ENCODE assay signal across 9 mouse cellular contexts in the genomic region with DNA sequence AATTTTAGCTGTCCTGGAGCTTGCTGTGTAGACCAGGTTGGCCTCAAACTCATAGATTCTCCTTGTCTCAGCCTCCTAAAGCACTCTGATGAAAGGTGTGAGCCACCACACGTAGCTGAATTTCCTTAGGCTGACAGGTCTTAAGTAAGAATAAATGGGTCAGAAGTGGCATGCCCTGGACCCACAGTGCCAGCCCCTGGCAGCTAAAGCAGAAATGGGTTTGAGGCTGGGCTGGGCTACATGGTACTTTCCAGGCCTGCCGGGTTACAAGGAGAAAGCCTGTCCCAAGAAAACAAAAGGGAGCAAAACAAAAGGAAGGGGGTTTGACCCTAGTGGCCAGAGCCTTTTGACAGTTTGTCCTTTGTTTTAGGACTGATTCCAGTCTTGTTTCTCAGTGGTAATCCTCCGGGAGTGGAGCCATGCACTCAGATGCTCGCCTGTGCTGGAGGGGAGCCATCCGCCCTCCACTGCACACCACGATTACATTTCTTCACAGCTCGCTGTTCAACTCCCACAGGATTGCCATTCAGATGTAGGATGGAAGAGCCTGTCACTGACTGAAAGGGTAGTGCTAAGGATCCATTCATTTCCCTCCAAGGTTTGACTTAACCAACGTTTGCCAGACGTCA. TPM values are rescaled to one million over a fixed set of nuclear protein-coding genes. Genes with fewer than 3 reads are reported as not detected.
DNase-seq lines count a peak whose midpoint lies in the region; ATAC-seq and TF ChIP-seq lines count a peak whose summit lies in the region.
"Had no signal": no experiment of that assay in that cellular context is flagged by ENCODE, and none has a peak within 500 bp of the region (broad histone marks: within the 10 kb centered on the region; RNA-seq: fewer than 3 reads in every experiment).

No protein-coding gene starts in this region.

- TF ChIP-seq POLR2A in cerebellum, adult 2 months (IDR thresholded peaks at IDR 0.05; ENCODE audit: borderline replicate concordance, insufficient read depth, low read length), result no peak

- H3K9me3 ChIP-seq in hindbrain, embryonic 14.5 days (ENCODE audit: control insufficient read depth, low read length), result no peaks in the 10 kb centered on the region
- H3K9me3 ChIP-seq: embryonic facial prominence, embryonic 13.5 days had no signal

- H3K4me1 ChIP-seq in cerebellum, adult 2 months (ENCODE audit: control insufficient read depth, insufficient read depth, low read length), result peaks cover 21% of the 10 kb centered on the region
- peaks cover 5% of the 10 kb centered on the region for H3K4me1 ChIP-seq in hindbrain, embryonic 14.5 days (replicated peaks; ENCODE audit: control insufficient read depth, insufficient read depth, low read length)
- H3K4me1 ChIP-seq: embryonic facial prominence, embryonic 13.5 days had no signal

- no peak for ATAC-seq in hindbrain, embryonic 14.5 days (ENCODE audit: low FRiP score)
- ATAC-seq in megakaryocyte-erythroid progenitor cell, adult 5-6 weeks (replicated peaks; ENCODE audit: low FRiP score, low TSS enrichment, poor library complexity, severe bottlenecking), result no peak

- WGBS in cerebellum, adult 2 months, result 7% methylated on average over 9 of the region's 9 CpGs
- 16% methylated on average over 9 of the region's 9 CpGs for WGBS in hindbrain, embryonic 14.5 days

- H3K36me3 ChIP-seq in hindbrain, embryonic 14.5 days (replicated peaks; ENCODE audit: control insufficient read depth, insufficient read depth), result peaks cover 40% of the 10 kb centered on the region

- no peak overlapping the region for H3K4me2 ChIP-seq in hindbrain, embryonic 14.5 days (replicated peaks)
- H3K4me2 ChIP-seq: embryonic facial prominence, embryonic 13.5 days had no signal

- intact Hi-C loops in left cerebral cortex, postnatal 25 days (cut with DNase I), result no loop called here
- intact Hi-C loops in gastrocnemius, postnatal 36 days (cut with DNase I), result no loop called here

- H3K9ac ChIP-seq in hindbrain, embryonic 14.5 days, result peak overlapping the region; percentile 28; the same call in 1 of the 2 replicates
- H3K9ac ChIP-seq: embryonic facial prominence, embryonic 13.5 days had no signal

- no peak for TF ChIP-seq CTCF in cerebellum, adult 2 months (IDR thresholded peaks at IDR 0.05; ENCODE audit: borderline replicate concordance, insufficient read depth, low read depth, low read length)

- peak overlapping the region; percentile 67 for H3K27ac ChIP-seq in cerebellum, adult 2 months (ENCODE audit: insufficient read depth, low read length)
- peak overlapping the region; percentile 38; the same call in 1 of the 2 replicates for H3K27ac ChIP-seq in hindbrain, embryonic 14.5 days
- H3K27ac ChIP-seq: embryonic facial prominence, embryonic 13.5 days had no signal

- DNase-seq in cerebellum, adult 2 months, result peak; percentile 39 to 51
- DNase-seq in cerebellum, adult 8-10 months, result no peak
- peak; percentile 73 for DNase-seq in adipocyte (ENCODE audit: low spot score)
- DNase-seq in hindbrain, embryonic 14.5 days (ENCODE audit: low spot score), result no peak
- peak; percentile 42 to 89 for DNase-seq in left cerebral cortex, postnatal 25 days (ENCODE audit: low spot score in 2 of 2)
- DNase-seq in gastrocnemius, postnatal 36 days, result no peak
- DNase-seq in lung, adult 18-20 months, result no peak

- no peaks in the 10 kb centered on the region for H3K27me3 ChIP-seq in cerebellum, adult 2 months (ENCODE audit: control insufficient read depth, insufficient read depth, low read length)
- H3K27me3 ChIP-seq in hindbrain, embryonic 14.5 days (ENCODE audit: control insufficient read depth, insufficient read depth, low read length), result no peaks in the 10 kb centered on the region
- H3K27me3 ChIP-seq: embryonic facial prominence, embryonic 13.5 days had no signal

- H3K4me3 ChIP-seq in cerebellum, adult 2 months (replicated peaks; ENCODE audit: insufficient read depth, low read depth, low read length), result no peak overlapping the region
- no peak overlapping the region for H3K4me3 ChIP-seq in hindbrain, embryonic 14.5 days (replicated peaks; ENCODE audit: low read length)
- H3K4me3 ChIP-seq: embryonic facial prominence, embryonic 13.5 days had no signal

RNA-seq across cellular contexts. Expression of a gene that starts 9.6 kb away (rescaled TPM):
- 14.9 and 17.0 TPM in 2 replicates for polyA plus RNA-seq in cerebellum, adult 2 months (2012; rRNA removed)
- polyA plus RNA-seq in hindbrain, embryonic 14.5 days (2014; fragmentation: Nextera tagmentation; extraction: Ambion mirVana), result 10.6 and 13.2 TPM in 2 replicates
- 10 to 100 TPM; 25.2 to 29.7 TPM for total RNA-seq in left cerebral cortex, postnatal 25 days (2021)
- 10 to 100 TPM; 11.6 to 12.2 TPM for total RNA-seq in gastrocnemius, postnatal 36 days (2021)
- total RNA-seq in megakaryocyte-erythroid progenitor cell, adult 5-6 weeks (2014; fragmentation: Nextera tagmentation), result 38.3 and 50.7 TPM in 2 replicates
- 35.2 and 44.4 TPM in 2 replicates for total RNA-seq in megakaryocyte-erythroid progenitor cell, adult 5-6 weeks (2017)

RNA-seq across cellular contexts. Expression of a gene that starts 39.0 kb away (rescaled TPM):
- polyA plus RNA-seq in cerebellum, adult 2 months (2012; rRNA removed), result 42.1 and 52.5 TPM in 2 replicates
- 54.2 and 55.1 TPM in 2 replicates for polyA plus RNA-seq in hindbrain, embryonic 14.5 days (2014; fragmentation: Nextera tagmentation; extraction: Ambion mirVana)
- total RNA-seq in left cerebral cortex, postnatal 25 days (2021), result 10 to 100 TPM; 30.6 to 34.9 TPM
- 1 to 10 TPM; 6.1 to 9.4 TPM for total RNA-seq in gastrocnemius, postnatal 36 days (2021)
- 32.1 and 62.2 TPM in 2 replicates for total RNA-seq in megakaryocyte-erythroid progenitor cell, adult 5-6 weeks (2014; fragmentation: Nextera tagmentation)
- 15.5 and 30.5 TPM in 2 replicates for total RNA-seq in megakaryocyte-erythroid progenitor cell, adult 5-6 weeks (2017)

RNA-seq across cellular contexts. Expression of a gene that starts 39.5 kb away (rescaled TPM):
- 85.5 and 85.8 TPM in 2 replicates for polyA plus RNA-seq in cerebellum, adult 2 months (2012; rRNA removed)
- polyA plus RNA-seq in hindbrain, embryonic 14.5 days (2014; fragmentation: Nextera tagmentation; extraction: Ambion mirVana), result 93.5 and 102 TPM in 2 replicates
- total RNA-seq in left cerebral cortex, postnatal 25 days (2021), result 10 to 100 TPM; 73.5 to 74.0 TPM
- 10 to 100 TPM; 19.6 to 20.4 TPM for total RNA-seq in gastrocnemius, postnatal 36 days (2021)
- total RNA-seq in megakaryocyte-erythroid progenitor cell, adult 5-6 weeks (2014; fragmentation: Nextera tagmentation), result 11.8 and 14.4 TPM in 2 replicates
- total RNA-seq in megakaryocyte-erythroid progenitor cell, adult 5-6 weeks (2017), result 1.5 and 4.2 TPM in 2 replicates

RNA-seq across cellular contexts. Expression of a gene that starts 50.5 kb away (rescaled TPM):
- polyA plus RNA-seq in cerebellum, adult 2 months (2012; rRNA removed), result 71.9 and 72.6 TPM in 2 replicates
- polyA plus RNA-seq in hindbrain, embryonic 14.5 days (2014; fragmentation: Nextera tagmentation; extraction: Ambion mirVana), result 16.9 and 17.6 TPM in 2 replicates
- 10 to 100 TPM; 49.2 to 51.7 TPM for total RNA-seq in left cerebral cortex, postnatal 25 days (2021)
- total RNA-seq in gastrocnemius, postnatal 36 days (2021), result under 1 TPM; 0.39 to 0.43 TPM
- total RNA-seq in megakaryocyte-erythroid progenitor cell, adult 5-6 weeks (2014; fragmentation: Nextera tagmentation), result not detected in 2 replicates
- 0.19 TPM in 1 of 2 replicates, not detected in the other for total RNA-seq in megakaryocyte-erythroid progenitor cell, adult 5-6 weeks (2017)

Comparison
In these comparisons a context has a peak if more than half of its experiments do, and no peak if none do; other contexts are left out.
1. DNase-seq: peak in cerebellum, adult 2 months (2 of 2), adipocyte (single experiment) and left cerebral cortex, postnatal 25 days (2 of 2); none in cerebellum, adult 8-10 months (single experiment), hindbrain, embryonic 14.5 days (single experiment), gastrocnemius, postnatal 36 days (0 of 2) and lung, adult 18-20 months (0 of 2).